15 mouse cellular contexts compared by ENCODE assay signal in the genomic region with DNA sequence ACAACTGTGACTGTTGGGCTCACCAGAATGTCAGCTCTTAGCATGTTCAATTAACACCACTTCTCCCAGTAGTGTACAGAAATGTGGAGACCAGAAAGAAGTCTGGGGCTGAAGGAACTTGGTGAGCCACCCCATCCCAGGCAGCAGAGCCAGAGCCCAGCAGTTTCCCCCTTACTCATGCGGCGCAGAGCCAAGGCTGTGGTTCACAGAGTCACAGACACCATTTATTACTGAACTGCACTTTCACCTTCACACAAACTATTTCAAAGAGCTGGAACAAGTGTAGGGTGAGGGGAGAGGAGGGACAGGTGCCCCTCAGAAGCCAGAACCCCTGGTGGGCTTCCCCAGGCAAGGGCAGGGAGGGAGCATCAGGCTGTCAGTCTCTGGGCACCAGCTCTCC. TPM values are rescaled to one million over a fixed set of nuclear protein-coding genes. Genes with fewer than 3 reads are reported as not detected.
DNase-seq lines count a peak whose midpoint lies in the region; ATAC-seq and TF ChIP-seq lines count a peak whose summit lies in the region.
"Had no signal": no experiment of that assay in that cellular context is flagged by ENCODE, and none has a peak within 500 bp of the region (broad histone marks: within the 10 kb centered on the region; RNA-seq: fewer than 3 reads in every experiment).

No protein-coding gene starts in this region.

- 83% methylated on average over 2 of the region's 2 CpGs for WGBS in cerebellum, adult 2 months

- peaks cover 63% of the 10 kb centered on the region for H3K4me1 ChIP-seq in cerebellum, adult 2 months (ENCODE audit: control insufficient read depth, insufficient read depth, low read length)

- no peaks in the 10 kb centered on the region for H3K27me3 ChIP-seq in cerebellum, adult 2 months (ENCODE audit: control insufficient read depth, insufficient read depth, low read length)
- H3K27me3 ChIP-seq: lung, embryonic 15.5 days had no signal

- DNase-seq in cerebellum, adult 2 months, result no peak
- no peak for DNase-seq in cerebellum, postnatal 10 days
- no peak for DNase-seq in layer of hippocampus, adult 2 months (ENCODE audit: low spot score in 2 of 2)
- DNase-seq in layer of hippocampus, adult 9-10 months (ENCODE audit: low spot score), result no peak
- DNase-seq in 3134 (ENCODE audit: extremely low read depth, insufficient read length, low spot score), result peak; percentile 72
- DNase-seq in adrenal gland, postnatal 25 days, result peak; percentile 78
- no peak for DNase-seq in thymus, postnatal 25 days
- DNase-seq: cerebellum, postnatal 14 days had no signal

- no peak for TF ChIP-seq CTCF in cerebellum, adult 2 months (IDR thresholded peaks at IDR 0.05; ENCODE audit: borderline replicate concordance, insufficient read depth, low read depth, low read length)
- TF ChIP-seq CTCF in layer of hippocampus, adult 2 months (conservative IDR thresholded peaks at IDR 0.05), result no peak

- no peak for TF ChIP-seq POLR2A in cerebellum, adult 2 months (IDR thresholded peaks at IDR 0.05; ENCODE audit: borderline replicate concordance, insufficient read depth, low read length)

- no peak for ATAC-seq in CD4-positive, CD25-positive, alpha-beta regulatory T cell, adult 4 months
- ATAC-seq: forebrain, embryonic 16.5 days; hindbrain, embryonic 16.5 days; midbrain, embryonic 16.5 days had no signal

- no peak overlapping the region for H3K4me3 ChIP-seq in cerebellum, adult 2 months (replicated peaks; ENCODE audit: insufficient read depth, low read depth, low read length)
- no peak overlapping the region for H3K4me3 ChIP-seq in layer of hippocampus, adult 2 months
- H3K4me3 ChIP-seq: embryonic facial prominence, embryonic 10.5 days; erythroblast, embryonic 14.5 days; lung, embryonic 15.5 days had no signal

- peak overlapping the region; percentile 33; the same call in 1 of the 2 replicates for H3K27ac ChIP-seq in cerebellum, adult 2 months (ENCODE audit: insufficient read depth, low read length)
- peak overlapping the region; percentile 98 for H3K27ac ChIP-seq in layer of hippocampus, adult 2 months
- H3K27ac ChIP-seq: embryonic facial prominence, embryonic 10.5 days; lung, embryonic 15.5 days had no signal

RNA-seq across cellular contexts. Expression of a gene that starts 26.5 kb away (rescaled TPM):
- 9.2 and 9.7 TPM in 2 replicates for polyA plus RNA-seq in cerebellum, adult 2 months (2012; rRNA removed)
- total RNA-seq in layer of hippocampus, adult 2 months (2021), result 1 to 10 TPM; 1.4 to 1.6 TPM
- 4.2 and 4.3 TPM in 2 replicates for total RNA-seq in adrenal gland, postnatal 25 days (2021)
- polyA plus RNA-seq in CD4-positive, CD25-positive, alpha-beta regulatory T cell, adult 4 months (2017; shearing (Covaris generic)), result under 1 TPM in 1 of 2 experiments, not detected in 1; 0.46 TPM
- polyA plus RNA-seq: erythroblast, embryonic 14.5 days had no signal

RNA-seq across cellular contexts. Expression of a gene that starts 44.4 kb away (rescaled TPM):
- 63.8 and 68.7 TPM in 2 replicates for polyA plus RNA-seq in cerebellum, adult 2 months (2012; rRNA removed)
- 10 to 100 TPM; 23.5 to 25.4 TPM for total RNA-seq in layer of hippocampus, adult 2 months (2021)
- total RNA-seq in adrenal gland, postnatal 25 days (2021), result 73.3 and 81.1 TPM in 2 replicates
- polyA plus RNA-seq in CD4-positive, CD25-positive, alpha-beta regulatory T cell, adult 4 months (2017; shearing (Covaris generic)), result under 1 TPM; 0.75 to 0.82 TPM

RNA-seq across cellular contexts. Expression of a gene that starts 51.1 kb away (rescaled TPM):
- polyA plus RNA-seq in cerebellum, adult 2 months (2012; rRNA removed), result 141 and 142 TPM in 2 replicates
- 100 to 1,000 TPM; 129 to 134 TPM for total RNA-seq in layer of hippocampus, adult 2 months (2021)
- total RNA-seq in adrenal gland, postnatal 25 days (2021), result 48.9 and 61.8 TPM in 2 replicates
- polyA plus RNA-seq in CD4-positive, CD25-positive, alpha-beta regulatory T cell, adult 4 months (2017; shearing (Covaris generic)), result 10 to 100 TPM; 55.5 to 75.0 TPM

Comparison
In these comparisons a context has a peak if more than half of its experiments do, and no peak if none do; other contexts are left out.
1. DNase-seq: peak in 3134 (single experiment) and adrenal gland, postnatal 25 days (single experiment); none in cerebellum, adult 2 months (0 of 2), cerebellum, postnatal 10 days (0 of 2), layer of hippocampus, adult 2 months (0 of 2), layer of hippocampus, adult 9-10 months (single experiment) and thymus, postnatal 25 days (single experiment).